Mouse (Mus musculus) heart, embryonic 10.5 days (tissue): ENCODE measurements around the gene Tnk2. TPM values are rescaled to one million over a fixed set of nuclear protein-coding genes. Genes with fewer than 3 reads are reported as not detected.

Source experiments
- DNase-seq: peaks from one replicate; pipeline ENCODE4 v3.0.0-alpha.2; 2017; ENCODE audit warnings: low spot score
- H3K27ac ChIP-seq: fragments of 300-500 bp; sonication (generic); 2 replicates; pipeline ENCODE4 v1.5.1; 2016; ENCODE audit warnings: mild to moderate bottlenecking
- H3K27me3 ChIP-seq: fragments of 300-500 bp; sonication (generic); 2 replicates; pipeline ENCODE4 v1.6.1; 2016; ENCODE audit warnings: mild to moderate bottlenecking; ENCODE audit not compliant: poor library complexity, insufficient read depth, severe bottlenecking
- H3K36me3 ChIP-seq: fragments of 300-500 bp; sonication (generic); 2 replicates; pipeline ENCODE4 v1.6.1; 2016; ENCODE audit warnings: mild to moderate bottlenecking, moderate library complexity
- H3K4me1 ChIP-seq: fragments of 300-500 bp; sonication (generic); 2 replicates; pipeline ENCODE4 v1.6.1; 2016; ENCODE audit warnings: mild to moderate bottlenecking
- H3K4me3 ChIP-seq: fragments of 300-500 bp; sonication (generic); 2 replicates; pipeline ENCODE4 v1.5.1; 2016; ENCODE audit warnings: mild to moderate bottlenecking, moderate library complexity
- H3K9me3 ChIP-seq: fragments of 300-500 bp; sonication (generic); 2 replicates; pipeline ENCODE4 v1.6.1; 2016; ENCODE audit warnings: mild to moderate bottlenecking, moderate library complexity
- WGBS: fragments of 180-500 bp; shearing (Covaris S2); methylation state at CpG from one replicate; pipeline ENCODE4 v1.1.7; 2016; 5-methylcytosine and 5-hydroxymethylcytosine counted together
- polyA plus RNA-seq: library from polyadenylated mRNA; unstranded; fragments of >200 nt; fragmentation: Nextera tagmentation; extraction: Ambion mirVana; gene quantifications from 2 replicates; pipeline ENCODE4 v1.2.1, GENCODE M21; 2016

Gene Tnk2
- 6.5 and 9.2 TPM in 2 replicates for polyA plus RNA-seq

DNA sequence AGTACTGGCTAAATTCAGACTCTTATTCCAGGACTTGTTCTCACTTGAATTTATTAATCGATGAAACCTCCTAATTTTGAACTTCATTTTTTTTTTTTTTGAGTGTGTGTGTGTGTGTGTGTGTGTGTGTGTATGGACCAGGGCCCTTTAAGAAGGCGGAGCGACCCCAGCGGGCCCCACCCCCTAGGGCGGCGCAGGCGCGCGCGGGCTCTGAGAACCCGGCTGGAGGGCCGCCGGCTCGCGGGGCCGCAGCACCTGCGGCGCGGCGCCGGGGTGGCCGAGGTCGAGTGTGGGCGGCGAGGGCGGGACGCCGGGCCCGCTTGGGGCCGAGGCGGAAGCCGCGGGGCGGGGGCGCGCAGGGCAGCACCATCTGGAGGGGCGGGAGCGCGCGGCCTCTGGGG is at the start of gene Tnk2:
Tnk2 (plus strand) TSS at position 214 of the 401 bp plus-strand sequence.
- H3K27me3 ChIP-seq = 0 out of 2 replicates have a peak, but pooled peaks cover 4% of the 10 kb centered on the region
- peak within 1 kb of the TSS; percentile 92 for H3K27ac ChIP-seq
- no peaks in the 10 kb centered on the region for H3K36me3 ChIP-seq
- peak; percentile 93 for DNase-seq
- peak within 1 kb of the TSS; percentile 96 for H3K4me3 ChIP-seq
- WGBS = 2% methylated on average over 40 of the region's 40 CpGs
- peaks cover 31% of the 10 kb centered on the region for H3K4me1 ChIP-seq
- H3K9me3 ChIP-seq = no peaks in the 10 kb centered on the region

GRCm38 (mm10) chr16:32593916-32594315 is 49.8 kb upstream of the Tnk2 start:
- 72% methylated on average over 5 of the region's 5 CpGs for WGBS

DNA sequence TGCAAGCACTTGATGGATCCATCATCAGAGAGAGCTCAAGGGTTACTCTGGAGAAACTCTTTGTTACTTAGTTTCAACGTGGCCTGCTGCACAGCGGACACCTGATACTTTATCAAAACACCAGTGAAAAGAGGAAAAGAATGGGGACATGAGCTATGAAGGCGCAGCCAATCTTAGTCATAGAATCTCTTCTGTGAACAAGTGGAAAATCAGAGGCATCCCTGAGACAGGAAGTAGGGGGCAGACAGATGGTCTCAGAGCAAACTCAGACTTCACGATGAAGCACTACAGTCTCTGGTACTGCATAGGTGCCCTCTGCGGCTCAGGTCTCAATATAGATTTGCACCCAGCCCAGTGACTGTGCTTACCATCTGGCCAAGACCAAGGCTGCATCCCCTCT is 49.0 kb upstream of the Tnk2 start:
- no peak overlapping the region for H3K27ac ChIP-seq
- H3K4me1 ChIP-seq = peaks cover 8% of the 10 kb centered on the region
- no peaks in the 10 kb centered on the region for H3K9me3 ChIP-seq
- no peak overlapping the region for H3K4me3 ChIP-seq
- no peaks in the 10 kb centered on the region for H3K36me3 ChIP-seq
- WGBS = 58% methylated on average over 5 of the region's 5 CpGs
- DNase-seq = no peak
- H3K27me3 ChIP-seq = no peaks in the 10 kb centered on the region

More at GRCm38 (mm10) chr16:32593916-32594315, 49.8 kb upstream of the Tnk2 start:
- H3K27ac ChIP-seq = no peak overlapping the region
- H3K36me3 ChIP-seq = no peaks in the 10 kb centered on the region
- no peak for DNase-seq
- no peaks in the 10 kb centered on the region for H3K27me3 ChIP-seq
- H3K4me3 ChIP-seq = no peak overlapping the region
- H3K4me1 ChIP-seq = peaks cover 8% of the 10 kb centered on the region
- H3K9me3 ChIP-seq = no peaks in the 10 kb centered on the region

DNA sequence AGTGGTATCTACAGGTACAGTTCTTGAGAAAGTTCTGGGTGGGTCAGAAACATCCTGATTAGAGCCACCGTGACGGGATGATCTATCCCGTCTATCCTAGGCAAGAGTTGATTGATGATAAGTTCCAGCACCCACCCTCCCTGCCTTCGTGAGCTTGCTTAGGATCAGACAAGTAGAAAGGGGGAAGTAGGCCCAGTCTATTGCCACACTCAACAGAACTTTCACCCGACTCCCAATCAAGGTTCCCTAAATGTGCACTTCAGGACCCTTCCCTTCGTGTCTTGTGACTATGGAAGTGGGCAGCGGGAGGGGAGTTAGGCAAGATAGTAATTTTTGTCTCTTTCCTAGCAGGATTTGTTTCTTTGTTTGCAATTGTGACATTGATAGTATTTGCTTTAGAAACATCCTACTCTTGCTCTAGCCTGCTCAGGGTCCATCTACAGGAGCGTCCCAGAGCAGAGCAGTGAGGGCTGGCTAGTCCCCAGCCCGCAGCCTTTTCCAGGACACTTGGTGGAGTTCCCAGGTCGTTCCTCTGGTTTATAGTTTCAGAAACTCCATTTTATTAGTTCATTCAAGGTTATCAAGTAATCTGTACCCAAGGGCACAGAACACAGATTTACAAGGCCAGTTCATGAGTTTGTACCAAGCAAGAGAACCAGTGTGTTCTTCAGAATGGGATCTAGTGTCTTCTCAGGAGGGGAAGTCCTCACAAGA is 48.4 kb upstream of the Tnk2 start:
- no peak overlapping the region for H3K4me3 ChIP-seq
- no peak for DNase-seq
- H3K27me3 ChIP-seq = no peaks in the 10 kb centered on the region
- H3K36me3 ChIP-seq = no peaks in the 10 kb centered on the region
- H3K4me1 ChIP-seq = peaks cover 8% of the 10 kb centered on the region
- WGBS = 75% methylated on average over 10 of the region's 10 CpGs
- H3K27ac ChIP-seq = no peak overlapping the region
- H3K9me3 ChIP-seq = no peaks in the 10 kb centered on the region

DNA sequence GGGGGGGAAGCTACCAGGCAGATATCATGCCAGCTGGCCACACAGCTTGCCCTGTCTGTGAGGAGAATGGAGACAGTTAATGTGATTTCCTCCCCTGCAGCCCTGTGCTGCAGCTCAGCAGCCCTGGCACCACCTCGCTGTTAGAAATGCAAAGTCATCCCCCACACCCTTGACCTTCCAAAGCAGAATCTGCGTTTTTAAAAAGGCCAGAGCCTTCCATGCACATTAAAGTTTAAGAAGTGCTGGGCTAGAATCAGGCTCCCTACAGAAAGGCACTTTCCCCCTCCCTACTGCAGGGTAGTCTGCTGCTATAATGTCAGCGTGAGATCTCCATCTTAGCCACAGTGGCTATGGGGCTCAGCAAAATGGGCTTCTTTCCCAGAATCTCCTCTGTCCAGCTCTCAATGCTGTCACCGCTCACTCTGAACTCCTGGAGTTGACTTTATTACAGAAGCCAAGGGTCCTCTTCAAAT is 45.7 kb upstream of the Tnk2 start:
- WGBS = 35% methylated on average over 4 of the region's 4 CpGs
- no peak for DNase-seq
- no peaks in the 10 kb centered on the region for H3K9me3 ChIP-seq
- H3K4me3 ChIP-seq = no peak overlapping the region
- no peaks in the 10 kb centered on the region for H3K36me3 ChIP-seq
- peak overlapping the region; percentile 76 for H3K27ac ChIP-seq
- H3K27me3 ChIP-seq = no peaks in the 10 kb centered on the region
- peaks cover 8% of the 10 kb centered on the region for H3K4me1 ChIP-seq

GRCm38 (mm10) chr16:32599151-32599550 is 44.5 kb upstream of the Tnk2 start:
- WGBS = 92% methylated on average over 1 of the region's 1 CpGs
- Histone ChIP-seq H3K27me3 (no peaks in the 10 kb centered on the region), H3K4me3 (no peak overlapping the region), H3K36me3 (no peaks in the 10 kb centered on the region), H3K4me1 (peaks cover 8% of the 10 kb centered on the region), H3K27ac (no peak overlapping the region), H3K9me3 (no peaks in the 10 kb centered on the region)
- DNase-seq = no peak

GRCm38 (mm10) chr16:32602193-32602685 is 41.4 kb upstream of the Tnk2 start:
- Histone ChIP-seq H3K4me1 (peaks cover 8% of the 10 kb centered on the region), H3K27ac (no peak overlapping the region), H3K36me3 (no peaks in the 10 kb centered on the region), H3K27me3 (no peaks in the 10 kb centered on the region), H3K4me3 (no peak overlapping the region), H3K9me3 (no peaks in the 10 kb centered on the region)
- no peak for DNase-seq
- WGBS = 71% methylated on average over 3 of the region's 3 CpGs

- H3K4me3 ChIP-seq = no peak overlapping the region
Measured at GRCm38 (mm10) chr16:32607562-32608343, 35.9 kb upstream of the Tnk2 start.

DNA sequence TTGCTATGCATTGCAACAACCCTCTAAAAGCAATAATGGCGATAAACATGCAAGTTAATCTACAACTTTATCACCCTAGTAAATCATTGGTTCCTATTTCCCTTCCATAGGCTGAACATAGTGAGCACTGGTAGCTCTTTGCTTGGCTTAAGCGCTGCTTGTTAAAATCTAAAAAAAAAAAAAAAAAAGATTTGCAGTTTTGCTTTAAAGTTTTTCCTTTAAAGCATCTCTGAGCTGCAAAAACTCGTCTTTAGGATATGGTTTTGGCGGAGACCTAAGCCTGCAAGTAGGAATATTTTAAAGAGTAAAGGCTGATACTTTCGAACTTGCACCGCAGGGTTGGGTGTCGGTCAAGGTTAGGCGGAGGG is 35.3 kb upstream of the Tnk2 start:
- no peaks in the 10 kb centered on the region for H3K9me3 ChIP-seq
- peaks cover 9% of the 10 kb centered on the region for H3K4me1 ChIP-seq
- H3K27me3 ChIP-seq = no peaks in the 10 kb centered on the region
- H3K36me3 ChIP-seq = no peaks in the 10 kb centered on the region
- H3K27ac ChIP-seq = peak overlapping the region; percentile 97
- no peak for DNase-seq
- peak overlapping the region; percentile 96 for H3K4me3 ChIP-seq
- 9% methylated on average over 8 of the region's 8 CpGs for WGBS

More at GRCm38 (mm10) chr16:32607562-32608343, 35.9 kb upstream of the Tnk2 start:
- H3K27ac ChIP-seq = peak overlapping the region; percentile 97
- no peak for DNase-seq
- H3K36me3 ChIP-seq = no peaks in the 10 kb centered on the region
- H3K27me3 ChIP-seq = no peaks in the 10 kb centered on the region
- 33% methylated on average over 7 of the region's 7 CpGs for WGBS
- H3K4me1 ChIP-seq = peaks cover 9% of the 10 kb centered on the region
- H3K9me3 ChIP-seq = no peaks in the 10 kb centered on the region

- H3K4me3 ChIP-seq = peak within 1 kb of the TSS; percentile 96
- DNase-seq = peak; percentile 99
- peak within 1 kb of the TSS; percentile 97 for H3K27ac ChIP-seq
- peaks cover 5% of the 10 kb centered on the region; the same call in 1 of the 2 replicates for H3K36me3 ChIP-seq
- under 1% methylated on average over 71 of the region's 73 CpGs for WGBS
- no peaks in the 10 kb centered on the region for H3K27me3 ChIP-seq
- H3K9me3 ChIP-seq = no peaks in the 10 kb centered on the region
- H3K4me1 ChIP-seq = peaks cover 9% of the 10 kb centered on the region
Measured at GRCm38 (mm10) chr16:32608712-32609400, 34.8 kb upstream of the Tnk2 start, which contains the start of gene Tfrc. TSS of gene Tfrc (plus strand) at chr16:32608920.

DNA sequence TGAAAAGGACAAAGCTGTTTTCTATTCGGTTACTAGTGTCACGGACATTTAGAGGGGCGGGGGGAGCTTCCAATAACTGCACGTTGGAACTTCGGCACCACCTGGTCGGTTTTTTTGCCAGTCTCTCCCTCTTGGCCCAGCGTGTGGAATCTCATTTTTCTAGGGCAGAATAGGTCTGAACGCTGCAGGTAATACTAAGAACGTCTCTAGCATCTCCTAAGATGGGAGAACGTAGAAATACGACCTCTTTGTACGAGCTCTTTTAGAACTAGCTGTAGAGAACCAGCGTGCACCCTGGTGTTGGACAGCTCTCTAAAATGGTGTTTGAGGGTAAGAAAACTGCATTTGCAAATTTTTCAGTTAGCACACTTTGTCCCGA is 34.3 kb upstream of the Tnk2 start:
- DNase-seq = no peak
- no peaks in the 10 kb centered on the region for H3K27me3 ChIP-seq
- peaks cover 9% of the 10 kb centered on the region for H3K4me1 ChIP-seq
- peak overlapping the region; percentile 97 for H3K27ac ChIP-seq
- H3K36me3 ChIP-seq = peaks cover 10% of the 10 kb centered on the region
- WGBS = under 1% methylated on average over 14 of the region's 14 CpGs
- H3K9me3 ChIP-seq = no peaks in the 10 kb centered on the region
- H3K4me3 ChIP-seq = peak overlapping the region; percentile 96

DNA sequence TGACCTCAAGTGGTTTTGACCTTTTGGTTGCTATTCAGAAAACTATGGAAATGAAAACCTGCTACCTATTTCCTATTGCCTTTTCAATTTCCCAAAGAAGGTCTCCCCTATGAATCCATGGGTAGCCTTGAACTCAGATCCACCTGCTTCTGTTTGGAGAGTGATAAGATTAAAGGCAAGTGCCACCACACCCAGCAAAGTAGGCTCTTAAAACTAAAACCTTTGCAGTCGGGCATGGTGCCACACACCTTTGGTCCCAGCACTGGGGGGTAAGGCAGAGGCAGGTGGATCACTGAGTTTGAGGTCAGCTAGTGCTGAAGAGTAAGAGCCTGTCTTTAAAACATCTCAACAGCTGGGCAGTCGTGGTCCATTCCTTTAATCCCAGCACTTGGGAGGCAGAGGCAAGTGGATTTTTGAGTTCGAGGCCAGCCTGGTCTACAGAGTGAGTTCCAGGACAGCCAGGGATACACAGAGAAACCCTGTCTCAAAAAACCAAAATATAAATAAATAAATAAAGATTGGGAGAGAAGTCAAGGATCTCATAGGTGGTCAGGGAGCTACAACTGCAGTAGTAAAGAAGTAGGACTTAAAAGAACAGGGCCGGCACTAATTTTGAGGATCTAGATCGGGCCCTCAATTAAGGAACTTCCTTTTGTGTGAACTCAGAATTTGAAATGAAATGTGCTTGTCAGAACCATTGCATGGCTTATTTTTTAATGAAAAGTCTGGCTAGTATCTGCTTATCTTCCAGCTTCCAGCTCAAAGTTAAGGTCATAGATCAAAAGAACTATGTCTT is 33.0 kb upstream of the Tnk2 start:
- no peaks in the 10 kb centered on the region for H3K9me3 ChIP-seq
- H3K4me1 ChIP-seq = peaks cover 9% of the 10 kb centered on the region
- no peaks in the 10 kb centered on the region for H3K27me3 ChIP-seq
- H3K4me3 ChIP-seq = peak overlapping the region; percentile 96
- 67% methylated on average over 5 of the region's 5 CpGs for WGBS
- no peak for DNase-seq
- peak overlapping the region; percentile 97; the same call in 1 of the 2 replicates for H3K27ac ChIP-seq
- H3K36me3 ChIP-seq = peaks cover 23% of the 10 kb centered on the region
